Mouse (Mus musculus) myocyte (in vitro differentiated cells): Measurements from ENCODE around the gene Fcgr3.
"Not testable (repeated sequence)": the region's sequence is repeated elsewhere in the genome, so short reads cannot be mapped to it uniquely, and the experiment has no call there.

Experiments used
- CEBPB ChIP-seq: IDR thresholded peaks from 2 replicates; pipeline ENCODE4 v1.6.1; 2011; ENCODE audit warnings: mild to moderate bottlenecking, moderate library complexity; ENCODE audit not compliant: poor library complexity, insufficient read depth, severe bottlenecking
- E2F4 ChIP-seq: IDR thresholded peaks from one replicate; pipeline ENCODE4 v1.6.1; 2011; ENCODE audit warnings: mild to moderate bottlenecking, control low read depth, moderate library complexity; ENCODE audit not compliant: insufficient read depth
- MYOG ChIP-seq, 3 experiments: IDR thresholded peaks; one replicate each; pipeline ENCODE4 v1.6.1; 2011; ENCODE audit warnings: control low read depth in 2 of 3, low read depth in 2 of 3, mild to moderate bottlenecking in 2 of 3; ENCODE audit not compliant: insufficient read length in 2 of 3, control insufficient read depth in 1 of 3, insufficient read depth in 1 of 3
- POLR2A ChIP-seq: IDR thresholded peaks from one replicate; pipeline ENCODE4 v1.6.1; 2011; ENCODE audit warnings: low read depth, mild to moderate bottlenecking, control low read depth, moderate library complexity; ENCODE audit not compliant: insufficient read length
- USF1 ChIP-seq: IDR thresholded peaks from one replicate; pipeline ENCODE4 v1.6.1; 2011; ENCODE audit warnings: low read depth, mild to moderate bottlenecking, control low read depth, moderate library complexity

DNA sequence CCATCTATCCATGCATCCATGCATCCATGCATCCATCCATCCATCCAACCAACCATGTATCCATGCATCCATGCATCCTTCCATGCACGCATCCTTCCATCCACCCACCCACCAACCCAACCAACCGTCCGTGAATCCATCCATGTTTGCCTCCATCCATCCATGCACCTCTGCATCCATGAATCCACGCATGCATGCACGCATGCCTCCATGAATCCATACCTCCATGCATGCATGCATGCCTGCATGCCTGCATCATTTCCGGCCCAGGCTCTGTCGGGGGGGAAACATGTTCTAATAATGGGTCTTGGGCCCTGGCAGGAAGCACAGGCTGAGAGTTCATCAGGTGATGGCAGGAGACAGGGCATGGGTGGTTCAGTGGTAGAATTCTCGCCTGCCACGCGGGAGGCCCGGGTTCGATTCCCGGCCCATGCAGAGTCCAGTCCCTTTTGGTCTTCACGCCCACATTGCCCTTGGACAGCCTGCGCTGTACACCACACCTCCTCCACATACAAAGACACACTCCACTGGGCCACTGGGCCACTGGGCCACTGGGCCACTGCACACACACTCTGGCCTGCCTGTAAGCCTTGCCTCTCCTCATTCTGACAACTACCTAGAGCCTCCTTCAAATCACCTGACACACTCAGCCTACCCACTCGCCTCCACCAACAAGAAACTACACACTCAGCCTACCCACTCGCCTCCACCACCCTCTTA is 16.9 kb upstream of the Fcgr3 start:
- not testable (repeated sequence) for TF ChIP-seq POLR2A; MYOG (IDR thresholded peaks at IDR 0.05; ENCODE audit: control insufficient read depth in 1 of 3, insufficient read depth in 1 of 3, insufficient read length in 2 of 3, low read depth in 2 of 3); CEBPB; E2F4; USF1
